Mouse (Mus musculus) embryo, embryonic 11.5 days (tissue): Measurements from ENCODE around the gene Slc25a44.
"Not testable (repeated sequence)": the region's sequence is repeated elsewhere in the genome, so short reads cannot be mapped to it uniquely, and the experiment has no call there.

ENCODE experiments used
- DNase-seq: peaks from one replicate; pipeline ENCODE4 v3.0.0-alpha.2; 2012; ENCODE audit warnings: low read depth, low spot score

The Slc25a44 gene

DNA sequence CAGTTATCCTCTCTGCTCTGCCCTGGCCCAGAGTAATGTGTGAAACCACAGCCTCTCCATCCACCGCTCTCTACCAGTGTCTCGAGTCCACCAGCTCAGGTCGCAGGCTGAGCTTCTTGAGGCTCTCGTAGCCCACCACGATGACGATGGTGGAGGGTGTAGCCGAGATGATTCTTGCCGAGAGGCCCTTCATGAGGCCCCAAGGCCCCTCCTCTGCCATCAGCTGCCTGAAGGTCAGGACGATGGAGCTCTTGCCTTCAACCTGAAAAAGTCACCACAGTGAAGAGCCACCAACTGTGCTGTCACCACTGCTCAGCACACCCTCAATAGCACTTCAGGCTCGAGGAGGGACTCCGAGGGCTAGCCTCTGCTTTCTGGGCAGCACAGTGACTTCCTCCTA is 12.3 kb downstream of the Slc25a44 start:
- no peak for DNase-seq

DNA sequence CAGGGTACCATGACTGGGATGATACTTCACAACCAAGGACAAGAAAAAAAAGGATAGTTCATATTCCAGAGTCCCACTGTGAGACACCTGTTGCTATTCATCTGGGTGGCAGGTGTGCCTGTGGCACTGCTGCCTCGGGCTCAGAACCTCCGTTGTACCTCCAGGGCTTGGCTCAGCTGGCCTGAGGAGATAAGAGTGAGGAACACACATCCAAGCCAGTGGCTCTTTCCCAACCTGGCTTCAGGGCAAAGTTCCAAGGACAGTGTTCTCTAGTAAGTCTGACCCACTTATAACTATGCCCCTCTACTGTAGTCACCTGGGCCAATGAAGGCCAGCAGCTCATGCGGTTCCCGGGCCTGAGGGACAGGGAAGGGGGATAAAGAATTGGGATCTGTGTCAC is 13.3 kb downstream of the Slc25a44 start:
- no peak for DNase-seq

DNA sequence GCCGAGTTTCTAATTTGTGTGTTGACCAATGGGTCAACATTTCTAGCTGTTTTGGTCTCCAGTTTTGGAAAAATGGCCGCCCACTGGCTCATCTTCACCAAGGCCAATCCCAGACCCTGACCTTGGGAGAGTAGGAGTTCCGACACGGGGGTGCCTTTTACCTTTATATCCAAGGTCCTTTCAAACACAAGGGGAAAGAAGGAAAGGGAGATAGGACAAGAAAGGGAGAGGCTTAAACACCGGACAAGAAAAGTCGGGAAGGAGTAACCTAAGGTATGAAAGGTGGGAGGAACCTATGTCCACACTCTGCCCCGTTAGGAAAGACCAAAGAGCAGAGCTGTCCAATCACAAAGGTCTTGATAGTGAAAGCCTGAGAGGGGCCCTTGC is 14.3 kb downstream of the Slc25a44 start:
- DNase-seq, result no peak

DNA sequence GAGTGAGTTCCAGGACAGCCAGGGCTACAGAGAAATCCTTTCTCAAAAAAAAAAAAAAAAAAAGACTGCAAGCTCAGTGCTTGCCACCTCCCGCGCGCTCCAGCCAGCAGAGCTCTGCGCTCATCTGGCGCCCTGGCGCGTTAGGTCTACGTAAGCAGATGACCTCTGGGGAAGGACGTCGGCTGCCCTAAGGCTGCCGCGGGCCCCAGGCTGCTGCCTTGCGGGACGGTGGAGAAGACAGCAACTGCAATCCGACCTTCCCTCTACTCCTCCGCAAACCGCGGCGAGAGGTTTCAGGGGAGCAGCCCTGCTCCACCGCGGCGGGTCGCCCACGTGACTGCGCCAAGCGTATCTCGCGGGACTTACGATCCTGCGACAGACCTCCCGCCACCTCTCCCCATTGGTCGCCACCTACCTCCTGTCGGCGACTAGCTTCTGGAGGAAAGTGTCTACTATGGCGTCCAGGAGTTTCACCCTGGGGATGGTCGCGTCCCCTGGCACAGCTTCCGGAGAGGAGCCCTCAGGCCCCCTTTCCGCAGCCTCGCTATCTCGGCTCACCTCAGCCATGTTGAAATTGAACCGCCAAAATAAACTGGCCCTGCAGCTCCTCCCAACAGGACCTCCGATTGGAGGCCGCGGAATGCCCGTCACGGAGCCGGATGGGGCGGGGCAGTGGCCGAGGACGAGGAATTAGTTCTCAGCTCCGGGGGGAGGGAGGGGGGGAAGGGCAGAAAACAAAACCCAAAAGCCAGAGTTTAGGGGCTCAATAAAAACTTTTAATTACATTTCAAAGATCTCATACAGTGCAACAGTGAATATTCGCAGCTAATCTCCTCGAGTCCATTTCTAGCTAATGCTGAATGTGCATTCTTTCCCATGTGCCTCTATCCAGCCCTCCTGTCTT is 14.9 kb downstream of the Slc25a44 start, which contains the start of gene Pmf1:
TSS of gene Pmf1 (minus strand) at position 591 of the 904 bp plus-strand sequence.
- peak; percentile 87 for DNase-seq

- no peak for DNase-seq
Observed at GRCm38 (mm10) chr3:88408953-88409352, 16.0 kb downstream of the Slc25a44 start.

- DNase-seq, result no peak
Observed at GRCm38 (mm10) chr3:88407529-88407928, 17.4 kb downstream of the Slc25a44 start.

DNA sequence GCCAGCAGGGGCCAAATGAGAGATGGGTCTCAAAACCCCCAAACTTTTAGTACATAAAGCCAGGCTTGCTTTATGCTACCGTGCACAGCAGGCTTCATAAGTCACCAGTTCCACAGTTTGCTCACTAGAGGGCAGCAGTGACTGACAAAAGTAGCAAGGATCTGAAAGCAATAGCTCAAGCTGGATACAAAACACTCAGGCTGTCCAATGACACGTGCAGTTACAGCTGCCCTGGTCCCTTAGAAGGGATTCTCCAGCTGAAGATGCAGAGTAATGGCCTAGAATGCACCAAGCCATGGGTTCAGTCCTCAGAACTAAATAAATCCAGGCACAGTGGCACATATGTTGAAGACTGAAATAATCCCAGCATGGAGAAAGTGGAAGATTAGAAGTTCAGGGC is 17.8 kb downstream of the Slc25a44 start:
- peak; percentile 77 for DNase-seq

DNA sequence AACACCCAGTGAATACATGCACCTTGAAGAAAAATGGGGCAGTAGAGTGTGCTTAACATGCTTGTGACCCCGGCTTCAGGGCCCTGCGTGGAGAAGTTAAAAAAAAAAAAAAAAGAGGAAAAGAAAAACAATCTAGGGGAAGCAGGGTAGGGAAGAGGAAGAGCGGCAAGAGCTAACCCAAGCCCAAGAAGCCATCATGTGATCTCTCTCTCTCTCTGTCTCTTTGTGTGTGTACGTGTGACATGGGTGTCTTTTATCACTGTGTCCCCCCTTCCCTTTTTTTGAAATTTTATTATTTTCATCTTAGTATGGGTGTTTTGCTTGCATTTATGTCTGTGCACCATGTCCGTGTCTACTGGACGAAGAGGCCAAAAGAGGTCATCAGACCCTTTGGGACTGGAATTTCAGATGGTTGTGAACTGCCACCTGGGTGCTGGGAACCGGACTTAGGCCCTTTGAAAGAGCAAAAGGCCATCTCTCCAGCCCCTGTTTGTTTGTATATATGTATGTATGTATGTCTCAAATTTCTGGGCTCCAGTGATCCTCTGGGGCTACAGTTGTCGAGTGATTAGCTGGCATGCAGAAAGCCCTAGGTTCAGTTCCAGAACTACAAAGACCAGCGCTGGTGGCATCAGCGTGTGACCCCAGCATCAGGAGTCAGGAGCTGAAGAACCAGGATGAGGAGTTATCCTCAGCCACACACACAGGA is 21.3 kb downstream of the Slc25a44 start:
- DNase-seq, result no peak

- DNase-seq, result no peak
Observed at GRCm38 (mm10) chr3:88398666-88399065, 26.3 kb downstream of the Slc25a44 start.

GRCm38 (mm10) chr3:88395742-88396141 is 29.2 kb downstream of the Slc25a44 start:
- DNase-seq, result no peak

DNA sequence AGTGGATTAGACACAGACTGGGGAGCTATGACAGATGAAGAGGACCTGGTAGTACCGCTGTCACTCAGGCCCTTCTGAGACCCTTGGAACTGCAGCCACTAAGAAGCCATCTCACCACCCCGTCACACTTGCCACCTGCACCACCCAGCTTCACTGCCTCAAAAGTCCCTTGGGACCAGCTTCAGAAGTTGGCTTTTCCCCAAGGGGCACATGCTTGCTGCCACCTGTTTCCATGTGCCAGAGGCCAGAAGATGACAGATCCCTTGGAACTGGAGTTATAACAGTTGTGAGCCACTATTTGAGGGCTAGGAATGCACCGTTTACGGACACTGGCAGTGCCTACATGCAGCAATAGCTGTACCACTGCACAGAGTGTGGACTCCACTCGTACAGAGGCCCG is 29.7 kb downstream of the Slc25a44 start:
- DNase-seq, result no peak

DNA sequence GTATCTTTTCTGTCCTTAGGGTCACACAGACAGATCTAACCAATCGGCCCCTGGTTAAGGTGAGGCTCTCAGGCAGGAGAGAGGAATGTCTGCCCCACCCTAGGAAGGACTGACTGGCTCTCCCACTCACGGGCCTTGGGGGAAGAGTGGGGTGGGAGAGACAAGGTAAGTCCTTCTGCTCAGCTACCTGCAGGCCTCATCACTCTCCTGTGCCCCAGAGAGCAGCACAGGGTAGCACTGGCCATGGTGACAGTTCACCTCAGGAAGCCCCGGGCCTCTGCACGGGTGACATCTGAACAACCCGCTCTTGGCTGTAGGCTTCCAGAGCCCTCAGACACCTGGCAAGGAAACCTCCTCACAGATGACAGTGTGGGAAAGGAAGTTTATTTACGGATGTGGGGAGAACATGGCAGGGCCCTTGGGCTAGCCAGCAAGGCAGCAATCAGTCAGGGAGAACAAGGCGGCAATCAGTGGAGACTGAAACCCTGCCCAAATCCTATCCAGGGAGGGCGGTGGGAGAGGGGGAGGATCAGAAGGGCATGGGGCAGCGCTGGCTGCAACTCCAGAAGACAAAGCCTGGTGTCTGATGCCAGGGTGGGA is 31.1 kb downstream of the Slc25a44 start:
- no peak for DNase-seq

- DNase-seq, result no peak
Observed at GRCm38 (mm10) chr3:88384364-88384763, 40.6 kb downstream of the Slc25a44 start, which contains the start of gene Bglap. TSS of gene Bglap (minus strand) at chr3:88384464.

GRCm38 (mm10) chr3:88382383-88382782 is 42.6 kb downstream of the Slc25a44 start:
- not testable (repeated sequence) for DNase-seq

DNA sequence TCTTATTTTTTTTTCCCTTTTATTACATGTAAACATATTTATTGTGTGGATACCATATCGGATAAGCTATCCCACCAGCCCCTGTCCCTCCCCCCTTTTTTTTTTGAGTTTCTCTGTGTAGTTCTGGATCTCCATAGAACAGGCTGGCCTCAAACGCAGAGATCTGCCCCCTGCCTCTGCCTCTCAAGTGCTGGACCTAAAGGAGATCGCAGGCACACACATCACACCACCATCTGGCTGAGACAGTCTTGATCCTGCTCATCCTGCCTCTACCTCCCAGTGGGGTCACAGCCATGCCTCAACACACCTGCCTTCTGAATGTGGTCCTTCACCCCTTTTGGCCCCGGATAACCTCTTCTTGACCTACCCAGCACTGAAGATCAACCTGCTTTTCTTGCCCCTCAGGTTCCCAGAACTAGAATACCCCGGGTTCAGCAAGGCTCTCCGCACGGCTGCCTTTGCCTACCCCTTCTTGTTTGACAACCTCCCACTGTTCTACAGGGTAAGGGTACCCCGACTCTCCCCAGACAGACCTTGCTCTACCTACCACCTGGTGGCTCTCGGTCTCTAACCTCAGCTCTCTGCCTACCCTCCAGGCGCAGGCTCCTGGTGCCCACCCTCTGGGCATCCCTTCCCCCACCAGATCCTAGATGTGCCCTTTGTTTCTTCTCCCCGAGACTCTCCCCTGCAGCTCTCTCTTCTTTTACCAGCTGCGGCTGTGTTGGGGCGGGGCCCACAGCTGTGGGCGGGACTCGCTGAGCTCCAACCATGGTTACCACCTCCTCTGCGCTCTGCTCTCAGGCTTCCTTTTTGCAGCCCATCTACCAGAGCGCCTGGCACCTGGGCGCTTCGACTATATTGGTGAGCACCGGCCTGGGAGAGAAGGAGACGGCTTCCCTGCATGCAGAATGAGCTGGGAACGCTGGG is 43.3 kb downstream of the Slc25a44 start:
- not testable (repeated sequence) for DNase-seq

DNA sequence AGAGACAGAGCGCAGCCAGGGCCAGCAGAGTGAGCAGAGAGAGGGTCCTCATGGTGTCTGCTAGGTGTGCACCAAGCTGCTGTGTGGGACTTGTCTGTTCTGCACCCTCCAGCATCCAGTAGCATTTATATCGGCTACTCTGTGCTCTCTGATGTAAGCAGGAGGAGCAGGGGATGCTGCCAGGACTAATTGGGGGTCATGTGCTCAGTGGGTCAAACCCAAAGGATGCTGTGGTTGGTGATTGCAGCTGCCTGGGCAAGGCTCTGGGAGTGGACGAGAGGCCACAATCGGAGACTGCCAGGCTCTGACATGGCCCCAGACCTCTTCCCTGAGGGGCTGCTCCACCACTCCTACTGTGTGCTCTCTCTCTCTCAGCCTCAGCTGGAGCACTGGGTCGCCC is 46.3 kb downstream of the Slc25a44 start, which contains the start of gene Bglap2:
TSS of gene Bglap2 (minus strand) at position 101 of the 400 bp plus-strand sequence.
- DNase-seq, result not testable (repeated sequence)

GRCm38 (mm10) chr3:88376644-88377043 is 48.3 kb downstream of the Slc25a44 start:
- not testable (repeated sequence) for DNase-seq

DNA sequence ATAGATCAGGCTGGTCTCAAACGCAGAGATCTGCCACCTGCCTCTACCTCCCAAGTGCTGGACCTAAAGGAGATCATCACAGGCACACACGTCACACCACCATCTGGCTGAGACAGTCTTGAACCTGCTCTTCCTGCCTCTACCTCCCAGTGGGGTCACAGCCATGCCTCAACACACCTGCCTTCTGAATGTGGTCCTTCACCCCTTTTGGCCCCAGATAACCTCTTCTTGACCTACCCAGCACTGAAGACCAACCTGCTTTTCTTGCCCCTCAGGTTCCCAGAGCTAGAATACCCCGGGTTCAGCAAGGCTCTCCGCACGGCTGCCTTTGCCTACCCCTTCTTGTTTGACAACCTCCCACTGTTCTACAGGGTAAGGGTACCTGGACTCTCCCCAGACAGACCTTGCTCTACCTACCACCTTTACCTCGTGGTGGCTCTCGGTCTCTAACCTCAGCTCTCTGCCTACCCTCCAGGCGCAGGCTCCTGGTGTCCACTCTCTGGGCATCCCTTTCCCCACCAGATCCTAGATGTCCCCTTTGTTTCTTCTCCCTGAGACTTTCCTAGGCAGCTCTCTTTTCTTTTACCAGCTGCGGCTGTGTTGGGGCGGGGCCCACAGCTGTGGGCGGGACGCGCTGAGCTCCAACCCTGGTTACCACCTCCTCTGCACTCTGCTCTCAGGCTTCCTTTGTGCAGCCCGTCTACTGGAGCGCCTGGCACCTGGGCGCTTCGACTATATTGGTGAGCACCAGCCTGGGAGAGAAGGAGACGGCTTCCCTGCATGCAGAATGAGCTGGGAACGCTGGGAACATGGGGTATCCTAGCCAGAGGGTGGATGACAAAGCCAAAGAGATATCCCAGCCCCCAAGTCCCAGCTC is 49.0 kb downstream of the Slc25a44 start:
- DNase-seq, result peak; percentile 35

DNA sequence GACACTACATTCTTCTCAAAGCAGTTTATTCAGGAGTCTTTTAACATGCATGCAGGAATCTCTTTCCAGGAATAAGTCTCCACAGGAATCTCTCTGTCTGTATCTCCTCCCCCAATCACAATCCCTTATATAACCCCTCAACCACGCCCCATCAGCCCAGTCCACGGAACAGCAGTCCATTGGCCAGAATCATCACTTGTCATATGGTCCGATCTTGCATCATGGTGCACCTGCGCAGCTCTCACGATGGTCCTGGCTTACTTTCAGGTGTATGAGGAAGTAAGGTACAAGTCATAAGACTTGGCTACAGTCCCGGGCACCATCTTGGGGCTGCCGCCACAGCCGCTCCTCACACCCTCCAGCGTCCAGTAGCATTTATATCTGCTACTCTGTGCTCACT is 52.3 kb downstream of the Slc25a44 start, which contains the start of gene Bglap3:
TSS of gene Bglap3 (minus strand) at position 101 of the 400 bp plus-strand sequence.
- DNase-seq, result not testable (repeated sequence)

DNA sequence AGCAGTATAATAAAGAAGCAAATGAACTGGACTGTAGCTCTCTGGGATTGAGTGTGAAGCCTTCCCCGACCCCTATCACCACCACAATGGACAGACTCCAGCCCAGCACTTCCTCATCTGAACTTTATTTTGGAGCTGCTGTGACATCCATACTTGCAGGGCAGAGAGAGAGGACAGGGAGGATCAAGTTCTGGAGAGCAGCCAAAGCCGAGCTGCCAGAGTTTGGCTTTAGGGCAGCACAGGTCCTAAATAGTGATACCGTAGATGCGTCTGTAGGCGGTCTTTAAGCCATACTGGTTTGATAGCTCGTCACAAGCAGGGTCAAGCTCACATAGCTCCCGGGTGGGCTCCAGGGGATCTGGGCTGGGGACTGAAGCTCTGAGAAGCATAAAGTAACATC is 56.4 kb downstream of the Slc25a44 start:
- DNase-seq, result not testable (repeated sequence)
